Mouse (Mus musculus) limb, embryonic 11.5 days (tissue): ENCODE results near the gene B3glct. TPM values are rescaled to one million over a fixed set of nuclear protein-coding genes. Genes with fewer than 3 reads are reported as not detected.

Experiments
- ATAC-seq: fragments of 200-750 bp; cut with Nextera tagmentation; 2 replicates; pipeline ENCODE4 v1.8.0; 2017; ENCODE audit warnings: low read depth; ENCODE audit not compliant: insufficient number of reproducible peaks, low FRiP score, low TSS enrichment
- DNase-seq: peaks from one replicate; pipeline ENCODE4 v3.0.0-alpha.2; 2015; ENCODE audit warnings: low spot score
- H3K27ac ChIP-seq: fragments of 300-500 bp; sonication (generic); replicated peaks from 2 replicates; pipeline ENCODE4 v1.5.1; 2014; ENCODE audit warnings: low read depth, mild to moderate bottlenecking, low read length
- H3K27me3 ChIP-seq: fragments of 300-500 bp; sonication (generic); 2 replicates; pipeline ENCODE4 v1.6.1; 2014; ENCODE audit warnings: mild to moderate bottlenecking, low read length, mixed read lengths; ENCODE audit not compliant: control insufficient read depth, insufficient read depth
- H3K36me3 ChIP-seq: fragments of 300-500 bp; sonication (generic); 2 replicates; pipeline ENCODE4 v1.6.1; 2014; ENCODE audit warnings: mild to moderate bottlenecking, low read length, moderate library complexity, mixed read lengths; ENCODE audit not compliant: control insufficient read depth, insufficient read depth
- H3K4me1 ChIP-seq: fragments of 300-500 bp; sonication (generic); 2 replicates; pipeline ENCODE4 v1.6.1; 2014; ENCODE audit warnings: low read length, mixed read lengths; ENCODE audit not compliant: control insufficient read depth, insufficient read depth
- H3K4me2 ChIP-seq: fragments of 300-500 bp; sonication (generic); 2 replicates; pipeline ENCODE4 v1.6.1; 2014; ENCODE audit warnings: low read depth, mild to moderate bottlenecking, moderate library complexity; ENCODE audit not compliant: severe bottlenecking
- H3K4me3 ChIP-seq: fragments of 300-500 bp; sonication (generic); 2 replicates; pipeline ENCODE4 v1.5.1; 2014; ENCODE audit warnings: low read depth, low read length
- H3K9ac ChIP-seq: fragments of 300-500 bp; sonication (generic); 2 replicates; pipeline ENCODE4 v1.6.1; 2014; ENCODE audit warnings: mild to moderate bottlenecking, low read length
- H3K9me3 ChIP-seq: fragments of 300-500 bp; sonication (generic); 2 replicates; pipeline ENCODE4 v1.6.1; 2016; ENCODE audit warnings: low read length; ENCODE audit not compliant: control insufficient read depth
- WGBS: fragments of 180-500 bp; shearing (Covaris S2); extraction: QIAGEN DNeasy Blood & Tissue Kit; methylation state at CpG from one replicate; pipeline ENCODE4 v1.1.7; 2014; 5-methylcytosine and 5-hydroxymethylcytosine counted together
- polyA plus RNA-seq: library from polyadenylated mRNA; unstranded; fragments of >200 nt; fragmentation: Nextera tagmentation; extraction: Ambion mirVana; gene quantifications from 2 replicates; pipeline ENCODE4 v1.2.1, GENCODE M21; 2014

Gene B3glct
- polyA plus RNA-seq, 1 experiment from 2014 or later, result 22.4 TPM

DNA sequence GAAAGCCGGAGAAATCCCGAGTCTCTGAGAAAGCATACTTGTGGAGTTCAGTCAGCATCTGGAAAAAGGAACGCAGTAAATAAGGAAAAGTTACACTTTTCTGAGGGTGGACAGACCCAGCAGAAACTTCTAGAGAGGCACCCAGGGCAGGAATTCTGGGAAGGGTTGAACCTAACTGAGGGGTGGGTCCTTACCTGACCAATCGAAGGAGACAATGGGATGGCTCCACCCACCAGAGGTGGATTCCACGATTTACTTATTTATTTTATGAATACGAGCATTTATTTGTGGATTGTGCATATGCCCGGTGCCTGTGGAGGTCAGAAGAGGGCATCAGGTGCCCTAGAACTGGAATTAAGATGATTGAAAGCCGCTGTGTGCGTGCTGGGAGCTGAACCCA lies 64.3 kb downstream of the B3glct start:
- H3K36me3 ChIP-seq, result no peaks in the 10 kb centered on the region; the same call in 1 of the 2 replicates
- no peak overlapping the region for H3K4me2 ChIP-seq
- no peaks in the 10 kb centered on the region for H3K9me3 ChIP-seq
- no peak overlapping the region for H3K9ac ChIP-seq
- DNase-seq (no peak), ATAC-seq (no peak)
- H3K27ac ChIP-seq, result no peak overlapping the region
- H3K4me3 ChIP-seq, result no peak overlapping the region
- no peaks in the 10 kb centered on the region for H3K27me3 ChIP-seq
- 91% methylated on average over 9 of the region's 9 CpGs for WGBS
- H3K4me1 ChIP-seq, result no peaks in the 10 kb centered on the region

DNA sequence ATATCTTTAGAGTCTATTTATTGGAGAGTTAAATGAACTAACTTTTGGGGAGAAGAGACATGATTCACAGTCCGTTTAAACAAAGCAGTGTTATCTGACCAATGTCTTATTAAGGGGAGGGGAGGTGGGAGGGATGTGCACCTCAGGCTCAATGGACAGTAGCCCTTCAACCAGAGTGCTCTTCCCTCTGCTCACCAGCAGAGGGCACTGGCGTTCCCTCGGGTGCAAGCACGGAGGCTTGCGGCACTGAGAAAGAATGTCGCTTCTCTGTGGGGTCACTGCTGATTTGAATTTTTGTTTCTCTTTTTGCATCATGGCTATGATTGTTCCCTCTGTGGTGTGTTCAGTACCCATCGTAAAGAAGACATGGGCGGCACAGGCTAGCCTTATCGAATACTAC lies 67.0 kb downstream of the B3glct start:
- H3K4me3 ChIP-seq, result no peak overlapping the region
- ATAC-seq, result no peak
- H3K9me3 ChIP-seq, result no peaks in the 10 kb centered on the region
- no peaks in the 10 kb centered on the region for H3K4me1 ChIP-seq
- 90% methylated on average over 9 of the region's 9 CpGs for WGBS
- no peak overlapping the region for H3K27ac ChIP-seq
- H3K9ac ChIP-seq, result no peak overlapping the region
- H3K36me3 ChIP-seq, result peaks cover 3% of the 10 kb centered on the region; the same call in 1 of the 2 replicates
- H3K4me2 ChIP-seq, result no peak overlapping the region
- no peaks in the 10 kb centered on the region for H3K27me3 ChIP-seq
- DNase-seq, result no peak

DNA sequence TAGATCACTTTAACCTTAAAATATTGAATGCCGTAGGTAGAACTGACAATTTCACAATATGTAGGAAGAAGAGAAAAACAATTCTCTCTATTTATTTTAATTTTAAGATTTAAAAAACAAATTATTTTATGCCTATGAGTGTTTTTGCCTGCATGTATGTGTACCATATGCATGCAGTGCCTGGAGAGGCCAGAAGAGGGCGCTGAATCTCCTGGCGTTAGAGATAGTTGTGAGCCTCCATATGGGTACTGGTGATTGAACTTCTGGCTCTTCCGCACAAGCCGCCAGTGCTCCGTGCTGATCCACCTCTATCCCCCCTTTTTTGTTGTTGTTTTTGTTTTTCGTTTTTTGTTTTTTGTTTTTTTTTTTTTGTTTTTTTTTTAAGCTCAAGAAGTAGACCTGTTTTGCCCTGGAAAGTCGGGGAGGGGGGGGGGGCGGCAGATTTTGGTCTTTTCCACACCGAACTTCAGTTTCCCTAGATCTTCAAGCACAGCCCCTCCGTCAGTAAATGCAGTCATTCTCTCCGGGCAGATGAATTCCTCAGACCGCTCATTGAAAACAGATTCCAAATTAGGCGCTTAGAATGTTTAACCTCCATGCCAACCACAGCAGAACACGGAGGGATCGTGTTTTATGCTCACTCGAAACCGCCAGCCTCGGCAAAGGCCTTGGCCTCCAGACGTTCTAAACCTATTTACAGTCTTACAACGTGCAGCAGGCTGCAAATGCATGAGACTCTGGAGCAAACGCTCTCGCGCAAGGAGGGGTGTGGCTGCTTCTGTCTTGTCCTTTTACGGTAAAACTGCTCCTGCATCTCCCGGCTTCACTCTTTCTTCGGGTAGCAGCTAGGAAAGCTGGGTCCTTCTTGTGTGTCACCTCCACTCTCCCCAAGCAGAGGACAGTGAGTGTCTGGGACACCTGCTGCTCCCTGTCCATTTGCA lies 70.9 kb downstream of the B3glct start:
- Histone ChIP-seq H3K27ac (no peak overlapping the region), H3K27me3 (no peaks in the 10 kb centered on the region), H3K4me3 (no peak overlapping the region), H3K4me1 (no peaks in the 10 kb centered on the region), H3K9ac (no peak overlapping the region), H3K9me3 (no peaks in the 10 kb centered on the region), H3K4me2 (no peak overlapping the region), H3K36me3 (peaks cover 3% of the 10 kb centered on the region; the same call in 1 of the 2 replicates)
- no peak for ATAC-seq
- no peak for DNase-seq
- 75% methylated on average over 26 of the region's 27 CpGs for WGBS

DNA sequence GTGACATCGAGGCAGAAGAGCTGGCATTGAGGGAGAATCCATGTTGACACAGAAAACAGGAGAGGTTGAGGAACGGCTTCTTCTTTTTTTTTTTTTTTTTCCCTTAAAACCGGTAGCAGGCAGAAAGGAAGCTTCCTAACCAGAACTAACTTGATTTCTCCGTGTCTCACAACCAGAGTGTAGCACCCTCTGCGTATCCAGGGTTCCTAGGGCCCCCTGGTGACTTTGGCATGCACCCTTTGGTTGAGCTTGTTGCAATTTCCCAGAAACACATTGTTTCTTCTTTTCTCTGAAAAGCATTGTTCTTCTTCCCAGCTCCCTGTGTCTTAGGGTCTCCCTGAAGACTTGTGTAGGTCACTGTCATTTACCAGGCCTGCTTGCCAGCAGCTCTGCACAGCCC lies 73.8 kb downstream of the B3glct start:
- DNase-seq (no peak), ATAC-seq (no peak)
- WGBS, result 75% methylated on average over 5 of the region's 5 CpGs
- no peaks in the 10 kb centered on the region for H3K27me3 ChIP-seq
- H3K36me3 ChIP-seq, result peaks cover 3% of the 10 kb centered on the region; the same call in 1 of the 2 replicates
- no peak overlapping the region for H3K9ac ChIP-seq
- H3K4me1 ChIP-seq, result no peaks in the 10 kb centered on the region
- H3K27ac ChIP-seq, result no peak overlapping the region
- no peaks in the 10 kb centered on the region for H3K9me3 ChIP-seq
- H3K4me2 ChIP-seq, result no peak overlapping the region
- no peak overlapping the region for H3K4me3 ChIP-seq

DNA sequence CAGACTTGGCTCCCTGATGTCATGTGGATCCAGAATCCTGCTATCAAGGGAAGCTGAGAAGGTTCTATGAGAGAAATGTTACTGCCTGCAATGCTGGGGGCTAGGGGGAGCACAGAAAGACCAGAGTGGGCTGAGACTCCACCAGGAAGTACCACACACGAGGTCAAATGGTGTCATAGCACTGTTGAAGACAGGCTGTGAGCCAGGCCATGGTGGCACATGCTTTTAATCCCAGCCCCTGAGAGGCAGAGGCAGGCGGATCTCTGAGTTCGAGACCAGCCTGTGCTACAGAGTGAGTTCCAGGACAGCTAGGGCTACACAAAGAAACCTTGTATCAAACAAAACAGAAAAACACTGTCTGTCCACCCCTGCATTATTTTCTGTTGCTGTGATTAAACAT lies 75.0 kb downstream of the B3glct start:
- no peaks in the 10 kb centered on the region for H3K4me1 ChIP-seq
- no peaks in the 10 kb centered on the region for H3K27me3 ChIP-seq
- H3K4me2 ChIP-seq, result no peak overlapping the region
- DNase-seq (no peak), ATAC-seq (no peak)
- no peak overlapping the region for H3K27ac ChIP-seq
- peaks cover 3% of the 10 kb centered on the region; the same call in 1 of the 2 replicates for H3K9me3 ChIP-seq
- 82% methylated on average over 3 of the region's 3 CpGs for WGBS
- peaks cover 7% of the 10 kb centered on the region; the same call in 1 of the 2 replicates for H3K36me3 ChIP-seq
- no peak overlapping the region for H3K4me3 ChIP-seq
- H3K9ac ChIP-seq, result no peak overlapping the region

DNA sequence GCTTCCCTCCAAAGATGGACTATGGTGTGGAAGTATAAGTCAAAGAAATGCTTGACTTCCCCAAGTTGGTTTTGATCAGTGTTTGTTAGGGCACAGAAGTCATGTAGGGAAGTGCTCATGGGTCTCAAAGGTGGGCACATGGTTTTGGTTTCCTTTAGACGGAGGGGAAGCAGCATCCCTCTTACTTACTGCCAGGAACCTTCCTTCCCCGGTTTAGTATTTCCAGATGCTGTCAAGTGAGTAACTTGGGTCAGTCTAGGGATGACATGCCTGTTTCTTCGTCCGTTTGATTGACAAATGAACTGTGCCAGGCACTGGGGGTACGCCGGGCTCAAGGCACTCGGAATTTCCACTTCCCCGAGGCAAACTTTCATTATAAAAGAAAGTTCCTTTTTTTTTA lies 89.1 kb downstream of the B3glct start:
- DNase-seq (peak; percentile 42), ATAC-seq (no peak; the same call in 1 of the 2 replicates)
- Histone ChIP-seq H3K27ac (no peak overlapping the region), H3K9me3 (no peaks in the 10 kb centered on the region), H3K4me2 (no peak overlapping the region), H3K4me3 (no peak overlapping the region), H3K27me3 (no peaks in the 10 kb centered on the region), H3K4me1 (0 out of 2 replicates have a peak, but pooled peaks cover 3% of the 10 kb centered on the region), H3K36me3 (no peaks in the 10 kb centered on the region), H3K9ac (no peak overlapping the region)
- WGBS, result 25% methylated on average over 8 of the region's 8 CpGs

DNA sequence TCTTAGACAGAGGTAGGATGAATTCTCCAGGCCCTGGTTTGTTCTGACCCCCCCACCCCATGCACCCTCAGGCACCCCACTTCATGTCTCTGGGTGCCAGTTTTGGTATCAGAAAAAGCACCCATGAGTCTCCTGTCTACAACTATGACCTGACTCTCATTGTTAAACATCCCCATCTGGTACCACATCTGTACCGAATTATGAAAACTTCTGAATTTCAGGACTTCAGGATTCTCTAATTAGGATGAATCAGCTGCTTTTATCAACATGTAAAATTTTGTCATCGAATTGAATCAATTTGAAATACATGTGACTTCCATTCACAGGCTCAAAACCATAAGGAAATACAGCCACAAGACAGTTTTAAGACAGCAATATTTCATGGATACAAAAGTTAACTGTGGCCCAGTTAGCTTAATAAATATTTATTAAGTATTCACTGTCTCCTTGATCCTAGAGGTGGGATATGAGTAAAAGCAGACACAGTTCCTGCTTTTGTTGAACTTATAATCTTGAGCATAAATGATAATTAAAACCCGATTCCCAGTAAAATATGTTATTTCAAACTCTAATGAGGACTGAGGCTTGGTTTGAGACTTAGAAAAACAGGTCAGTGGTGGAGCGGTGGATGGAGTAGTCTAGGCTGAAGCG lies 89.7 kb downstream of the B3glct start:
- ATAC-seq (0 out of 2 replicates have a peak, but pooled peaks have one; percentile 58), DNase-seq (peak; percentile 31)
- no peaks in the 10 kb centered on the region for H3K27me3 ChIP-seq
- 40% methylated on average over 5 of the region's 5 CpGs for WGBS
- H3K4me2 ChIP-seq, result no peak overlapping the region
- H3K36me3 ChIP-seq, result no peaks in the 10 kb centered on the region
- H3K9ac ChIP-seq, result no peak overlapping the region
- H3K4me3 ChIP-seq, result no peak overlapping the region
- no peak overlapping the region for H3K27ac ChIP-seq
- 0 out of 2 replicates have a peak, but pooled peaks cover 3% of the 10 kb centered on the region for H3K4me1 ChIP-seq
- H3K9me3 ChIP-seq, result no peaks in the 10 kb centered on the region

DNA sequence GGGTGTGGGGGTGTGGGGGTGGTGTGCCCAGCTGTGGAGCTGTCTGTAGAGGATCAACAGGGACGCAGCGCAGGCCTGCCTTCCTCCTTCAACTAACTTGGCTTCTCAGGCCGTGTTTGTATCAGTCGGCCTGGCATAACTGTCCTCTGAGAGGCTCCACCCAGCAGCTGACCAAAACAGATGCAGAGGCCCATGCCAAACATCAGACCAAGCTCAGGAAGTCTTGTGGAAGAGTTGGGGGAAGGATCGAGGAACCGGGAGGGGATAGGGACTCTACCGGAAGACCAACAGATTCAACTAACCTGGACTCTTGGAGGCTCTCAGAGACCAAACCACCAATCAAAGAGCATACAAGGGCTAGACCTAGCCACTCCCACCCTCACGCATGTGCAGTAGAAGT lies 91.6 kb downstream of the B3glct start:
- Histone ChIP-seq H3K9me3 (no peaks in the 10 kb centered on the region), H3K4me3 (no peak overlapping the region), H3K4me2 (no peak overlapping the region), H3K27me3 (no peaks in the 10 kb centered on the region), H3K27ac (no peak overlapping the region), H3K9ac (no peak overlapping the region), H3K4me1 (0 out of 2 replicates have a peak, but pooled peaks cover 3% of the 10 kb centered on the region), H3K36me3 (no peaks in the 10 kb centered on the region)
- 98% methylated on average over 8 of the region's 8 CpGs for WGBS
- DNase-seq (no peak), ATAC-seq (no peak)
